Mouse (Mus musculus) heart, embryonic 14.5 days (tissue): ENCODE data around the gene Eomes. TPM values are rescaled to one million over a fixed set of nuclear protein-coding genes. Genes with fewer than 3 reads are reported as not detected.

ENCODE experiments used
- ATAC-seq: fragments of 200-750 bp; cut with Nextera tagmentation; 2 replicates; pipeline ENCODE4 v1.8.0; 2017; ENCODE audit warnings: low read depth, moderate TSS enrichment; ENCODE audit not compliant: insufficient number of reproducible peaks, insufficient read depth, low FRiP score
- H3K27ac ChIP-seq, 2 experiments: fragments of 200-500 bp in 1 of 2; fragments of 300-500 bp in 1 of 2; sonication (generic) in 1 of 2; replicated peaks in 1 of 2; 2 replicates each; pipeline ENCODE4 v1.5.1; 2012 to 2014; ENCODE audit warnings: low read depth in 2 of 2, low read length in 2 of 2, control low read depth in 1 of 2, mild to moderate bottlenecking in 1 of 2, mixed read lengths in 1 of 2; ENCODE audit not compliant: control insufficient read depth in 1 of 2, insufficient read depth in 1 of 2
- H3K27me3 ChIP-seq: fragments of 300-500 bp; sonication (generic); 2 replicates; pipeline ENCODE4 v1.6.1; 2014; ENCODE audit warnings: mild to moderate bottlenecking, low read length, control low read depth; ENCODE audit not compliant: control insufficient read depth, insufficient read depth
- H3K36me3 ChIP-seq: fragments of 300-500 bp; sonication (generic); 2 replicates; pipeline ENCODE4 v1.6.1; 2014; ENCODE audit warnings: mild to moderate bottlenecking, control low read depth, low read length, mixed read lengths; ENCODE audit not compliant: control insufficient read depth, insufficient read depth
- H3K4me1 ChIP-seq, 2 experiments: fragments of 200-500 bp in 1 of 2; fragments of 300-500 bp in 1 of 2; sonication (generic) in 1 of 2; 2 replicates each; pipeline ENCODE4 v1.6.1; 2012 to 2014; ENCODE audit warnings: low read length in 2 of 2, control low read depth in 1 of 2, mixed read lengths in 1 of 2; ENCODE audit not compliant: control insufficient read depth in 2 of 2, insufficient read depth in 2 of 2
- H3K4me2 ChIP-seq: fragments of 300-500 bp; sonication (generic); 2 replicates; pipeline ENCODE4 v1.6.1; 2014; ENCODE audit warnings: mild to moderate bottlenecking, low read length
- H3K4me3 ChIP-seq, 2 experiments: fragments of 200-500 bp in 1 of 2; fragments of 300-500 bp in 1 of 2; sonication (generic) in 1 of 2; 2 replicates each; pipeline ENCODE4 v1.5.1; 2012 to 2014; ENCODE audit warnings: low read length in 2 of 2, mild to moderate bottlenecking in 2 of 2, control low read depth in 1 of 2, low read depth in 1 of 2, moderate library complexity in 1 of 2; ENCODE audit not compliant: control insufficient read depth in 1 of 2, insufficient read depth in 1 of 2
- H3K9ac ChIP-seq: fragments of 300-500 bp; sonication (generic); 2 replicates; pipeline ENCODE4 v1.6.1; 2014; ENCODE audit warnings: mild to moderate bottlenecking, low read length
- H3K9me3 ChIP-seq: fragments of 300-500 bp; sonication (generic); 2 replicates; pipeline ENCODE4 v1.6.1; 2016; ENCODE audit warnings: low read length, control low read depth; ENCODE audit not compliant: control insufficient read depth
- WGBS: fragments of 180-500 bp; shearing (Covaris S2); extraction: QIAGEN DNeasy Blood & Tissue Kit; methylation state at CpG from one replicate; pipeline ENCODE4 v1.1.7; 2014; 5-methylcytosine and 5-hydroxymethylcytosine counted together
- polyA plus RNA-seq: library from polyadenylated mRNA; unstranded; fragments of >200 nt; fragmentation: Nextera tagmentation; extraction: Ambion mirVana; gene quantifications from 2 replicates; pipeline ENCODE4 v1.2.1, GENCODE M21; 2014

Eomes gene
- polyA plus RNA-seq, 1 experiment from 2014 or later, result not detected

DNA sequence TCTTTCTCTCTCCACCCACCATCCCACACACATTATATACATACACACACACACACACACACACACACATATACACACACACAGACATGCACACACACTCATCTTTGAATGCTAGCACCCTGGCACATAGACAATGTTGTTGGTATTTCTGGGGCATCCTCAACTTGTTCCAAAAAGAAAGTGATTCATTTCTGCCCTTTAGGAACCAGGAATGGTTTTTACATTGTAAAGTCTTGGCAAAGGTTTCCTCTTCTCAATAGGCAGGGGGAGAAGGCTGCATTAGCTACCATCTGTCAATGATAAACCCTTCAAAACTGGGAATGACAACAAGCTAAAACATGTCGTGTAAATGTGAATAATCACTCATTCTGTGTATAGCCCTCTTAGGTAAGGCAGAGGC, 14.0 kb upstream of the Eomes start:
- Histone ChIP-seq H3K4me2 (no peak overlapping the region), H3K4me1 (no peaks in the 10 kb centered on the region), H3K27ac (no peak overlapping the region), H3K27me3 (peaks cover 25% of the 10 kb centered on the region), H3K4me3 (no peak overlapping the region), H3K9ac (no peak overlapping the region), H3K36me3 (no peaks in the 10 kb centered on the region), H3K9me3 (no peaks in the 10 kb centered on the region)
- WGBS, result 67% methylated on average over 1 of the region's 1 CpGs
- no peak for ATAC-seq

DNA sequence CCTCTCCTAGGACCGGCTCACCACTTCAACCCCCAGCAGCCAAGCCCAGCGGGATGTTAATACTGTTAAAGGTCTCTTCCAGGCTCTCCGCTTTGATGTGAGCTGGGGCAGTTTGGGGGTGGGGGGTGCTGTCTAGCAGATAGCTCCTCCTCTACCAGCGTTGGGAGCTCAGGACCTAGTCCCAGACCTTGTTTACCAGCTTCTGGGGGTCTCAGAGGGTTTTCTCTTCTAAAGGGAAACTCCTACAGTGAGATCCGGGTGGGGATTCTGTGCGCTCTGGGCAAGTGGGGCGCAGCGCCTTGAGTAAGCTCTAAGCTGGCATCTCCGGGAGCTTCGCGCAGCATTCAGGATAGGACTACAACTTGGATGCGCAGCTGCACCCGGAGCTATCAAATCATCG, 9.7 kb upstream of the Eomes start:
- H3K4me3 ChIP-seq, result no peak overlapping the region
- H3K9me3 ChIP-seq, result no peaks in the 10 kb centered on the region
- H3K9ac ChIP-seq, result no peak overlapping the region
- 4% methylated on average over 14 of the region's 14 CpGs for WGBS
- no peak overlapping the region for H3K27ac ChIP-seq
- H3K36me3 ChIP-seq, result no peaks in the 10 kb centered on the region
- peak overlapping the region; percentile 29 for H3K4me2 ChIP-seq
- ATAC-seq, result no peak
- peaks cover 50% of the 10 kb centered on the region for H3K27me3 ChIP-seq
- 0 out of 4 replicates have a peak, but pooled peaks cover 0 to 2% of the 10 kb centered on the region in 2 experiments for H3K4me1 ChIP-seq

DNA sequence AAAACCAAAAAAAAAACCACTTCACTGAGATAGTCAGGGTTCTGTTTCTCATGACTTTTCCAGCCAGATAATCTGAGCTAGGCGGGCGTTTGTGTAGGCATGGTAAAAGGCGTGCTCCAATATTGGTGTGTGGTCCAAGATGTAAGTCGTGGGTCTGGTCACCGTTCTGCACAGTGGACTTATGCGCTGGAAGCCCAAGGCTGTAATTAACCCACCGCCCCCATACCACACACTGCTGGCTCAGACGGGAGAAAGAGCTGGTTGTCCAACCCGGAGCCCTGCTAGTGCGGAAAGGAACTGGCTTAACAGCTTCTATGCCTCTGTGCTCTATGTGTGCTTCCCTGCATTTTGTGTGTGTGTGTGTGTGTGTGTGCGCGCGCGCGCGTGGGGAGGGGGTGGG, 8.7 kb upstream of the Eomes start:
- Histone ChIP-seq H3K9ac (no peak overlapping the region), H3K4me1 (0 out of 4 replicates have a peak, but pooled peaks cover 0 to 2% of the 10 kb centered on the region in 2 experiments), H3K4me2 (peak overlapping the region; percentile 29), H3K9me3 (no peaks in the 10 kb centered on the region), H3K27me3 (peaks cover 52% of the 10 kb centered on the region), H3K4me3 (no peak overlapping the region), H3K36me3 (no peaks in the 10 kb centered on the region), H3K27ac (no peak overlapping the region)
- 11% methylated on average over 16 of the region's 16 CpGs for WGBS
- no peak for ATAC-seq

DNA sequence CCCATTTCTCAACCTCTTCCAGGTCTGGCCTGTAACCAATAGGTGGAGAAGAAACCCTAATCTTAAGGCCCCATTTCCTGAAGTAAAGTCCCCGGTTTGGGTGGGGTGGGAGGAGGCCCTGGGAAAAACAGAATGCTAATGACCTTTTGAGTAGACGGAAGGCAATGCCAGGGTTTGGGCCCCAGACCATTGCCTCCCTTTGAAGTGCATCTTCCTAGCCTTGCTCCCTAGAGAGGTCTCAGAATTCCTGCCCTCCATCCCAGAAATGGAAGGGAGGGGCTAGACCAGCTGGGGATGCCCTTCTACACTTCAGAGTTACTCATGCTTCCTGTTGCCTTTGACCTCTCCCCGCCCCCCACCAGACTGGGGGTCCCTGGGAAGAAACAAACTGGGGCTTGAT, 6.7 kb upstream of the Eomes start:
- Histone ChIP-seq H3K4me2 (no peak overlapping the region), H3K36me3 (no peaks in the 10 kb centered on the region), H3K9ac (no peak overlapping the region), H3K4me3 (no peak overlapping the region), H3K27me3 (peaks cover 67% of the 10 kb centered on the region), H3K27ac (no peak overlapping the region), H3K4me1 (0 out of 4 replicates have a peak, but pooled peaks cover 0 to 2% of the 10 kb centered on the region in 2 experiments), H3K9me3 (no peaks in the 10 kb centered on the region)
- ATAC-seq, result no peak
- WGBS, result 19% methylated on average over 3 of the region's 3 CpGs

DNA sequence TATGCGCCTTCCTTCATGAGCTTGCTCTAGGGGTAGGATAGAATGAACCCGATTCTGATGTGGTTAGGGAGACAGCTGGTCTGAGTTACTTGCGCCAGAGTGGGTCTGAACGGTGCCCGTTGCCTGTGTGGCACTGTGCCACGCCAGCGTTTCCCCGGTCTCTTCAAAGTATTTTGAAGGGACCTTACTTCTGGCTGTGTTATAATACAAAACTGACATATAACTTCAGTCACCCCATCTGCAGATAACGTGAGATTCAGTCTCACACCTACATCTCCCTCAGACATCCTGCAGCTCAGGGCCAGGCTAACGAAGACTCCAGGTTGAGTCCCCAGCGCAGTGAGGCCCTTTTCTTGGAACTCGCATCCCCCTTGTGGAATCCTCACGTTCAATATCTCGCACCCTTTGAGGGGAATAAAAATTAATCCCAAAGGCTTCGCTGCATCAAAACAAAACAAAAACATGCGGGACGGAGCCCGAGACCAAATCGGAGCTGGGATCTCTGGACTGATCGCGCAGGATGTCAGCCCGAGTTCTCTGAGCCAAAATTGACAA, 1.7 kb upstream of the Eomes start:
- peaks cover 7 to 25% of the 10 kb centered on the region in 2 experiments; a peak in 3 of 4 replicates for H3K4me1 ChIP-seq
- peak overlapping the region in 1 of 2 experiments; percentile 47; a peak in 1 of 4 replicates for H3K4me3 ChIP-seq
- no peak for ATAC-seq
- H3K27ac ChIP-seq, result no peak overlapping the region
- WGBS, result 3% methylated on average over 22 of the region's 22 CpGs
- no peak overlapping the region for H3K9ac ChIP-seq
- H3K4me2 ChIP-seq, result peak overlapping the region; percentile 84
- H3K36me3 ChIP-seq, result no peaks in the 10 kb centered on the region
- no peaks in the 10 kb centered on the region for H3K9me3 ChIP-seq
- peaks cover 62% of the 10 kb centered on the region for H3K27me3 ChIP-seq

DNA sequence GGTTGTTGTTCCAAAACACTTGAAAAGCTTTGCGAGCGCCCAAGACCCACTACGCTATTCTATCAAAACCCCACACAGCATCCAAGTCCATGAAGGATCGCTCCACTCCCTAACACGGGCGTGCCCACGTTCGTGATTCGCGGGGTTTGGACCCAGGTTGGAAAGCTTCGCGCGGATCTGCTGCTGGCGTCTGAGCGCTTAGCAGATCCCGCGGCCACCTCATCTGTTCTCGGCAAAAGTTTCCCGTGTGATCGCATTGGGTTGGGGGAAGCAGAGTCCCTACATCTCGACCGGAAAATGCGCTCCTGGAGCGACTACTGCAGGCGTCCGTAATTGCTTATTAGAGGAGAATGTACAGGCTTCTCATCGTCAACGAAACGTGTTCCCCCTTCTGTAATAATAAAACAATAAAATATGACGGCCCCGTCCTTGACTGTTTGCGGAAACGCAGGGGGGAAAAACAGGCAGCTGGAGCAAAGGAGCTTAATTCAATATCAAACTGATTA, 1.2 kb upstream of the Eomes start:
- Histone ChIP-seq H3K36me3 (no peaks in the 10 kb centered on the region), H3K4me3 (peak overlapping the region; percentile 44 to 47; a peak in 3 of 4 replicates), H3K27me3 (peaks cover 65% of the 10 kb centered on the region), H3K9me3 (no peaks in the 10 kb centered on the region), H3K4me1 (peaks cover 7 to 25% of the 10 kb centered on the region in 2 experiments; a peak in 3 of 4 replicates), H3K4me2 (peak overlapping the region; percentile 84), H3K27ac (no peak overlapping the region), H3K9ac (no peak overlapping the region)
- under 1% methylated on average over 33 of the region's 33 CpGs for WGBS
- no peak for ATAC-seq

DNA sequence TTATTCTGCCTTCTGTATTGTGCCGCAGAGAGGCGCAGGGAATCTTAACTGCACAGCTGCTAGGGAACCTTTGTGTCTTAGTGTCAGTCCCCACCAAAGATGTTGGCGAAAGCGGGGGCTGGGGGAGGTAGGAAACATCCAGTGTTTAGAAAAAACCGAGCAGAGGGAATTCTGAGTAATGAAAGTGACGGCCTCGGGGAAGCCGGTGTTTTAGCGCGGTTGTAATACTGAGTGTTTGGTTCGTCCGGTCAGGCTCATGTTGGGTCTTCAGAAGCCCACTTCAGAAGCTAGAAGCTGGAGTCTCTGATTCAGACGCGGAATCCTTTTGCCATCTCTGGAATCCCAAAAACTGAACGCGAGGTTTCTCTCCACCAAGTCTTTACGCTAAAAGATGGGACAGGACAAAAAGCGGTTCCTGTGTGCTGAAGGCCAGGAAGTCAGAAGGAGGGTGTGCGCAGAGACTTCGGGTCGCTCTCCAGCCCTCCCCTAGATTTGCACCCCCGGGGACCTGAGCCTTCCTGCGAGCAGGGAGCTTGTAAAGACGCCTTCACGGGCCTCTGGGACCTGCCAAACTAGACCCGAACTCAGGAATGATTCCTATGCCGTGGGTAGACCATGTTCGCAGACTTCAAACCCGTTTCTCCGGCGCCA, 606 bp upstream of the Eomes start:
- Histone ChIP-seq H3K4me3 (peak overlapping the region; percentile 44 to 47), H3K9me3 (no peaks in the 10 kb centered on the region), H3K36me3 (no peaks in the 10 kb centered on the region), H3K27me3 (peaks cover 70% of the 10 kb centered on the region), H3K9ac (no peak overlapping the region), H3K4me2 (peak overlapping the region; percentile 84), H3K27ac (no peak overlapping the region), H3K4me1 (peaks cover 7 to 25% of the 10 kb centered on the region in 2 experiments; a peak in 3 of 4 replicates)
- ATAC-seq, result no peak
- whole genome bisulfite sequencing, result under 1% methylated on average over 31 of the region's 31 CpGs
